Mouse (Mus musculus) kidney, postnatal 4 days (tissue): Measurements from ENCODE around the gene Gm5916.

Experiments
- DNase-seq, 2 experiments: peaks; one replicate each; pipeline ENCODE4 v3.0.0; 2021; ENCODE audit warnings: mixed read lengths in 2 of 2

Gene Gm5916

GRCm38 (mm10) chr9:36128679-36129078 lies at the start of gene Gm5916:
Gm5916 (minus strand) TSS chr9:36128779.
- no peak for DNase-seq
